Mouse (Mus musculus): ENCODE measurements around the gene Strip2.

Strip2 gene

GRCm38 (mm10) chr6:29916530-29917382 is at the start of gene Strip2:
Gene Strip2, plus strand, starts transcription at chr6:29917012.
- peak; percentile 86 to 93 for DNase-seq (ENCODE audit: low spot score in 2 of 2)

DNA sequence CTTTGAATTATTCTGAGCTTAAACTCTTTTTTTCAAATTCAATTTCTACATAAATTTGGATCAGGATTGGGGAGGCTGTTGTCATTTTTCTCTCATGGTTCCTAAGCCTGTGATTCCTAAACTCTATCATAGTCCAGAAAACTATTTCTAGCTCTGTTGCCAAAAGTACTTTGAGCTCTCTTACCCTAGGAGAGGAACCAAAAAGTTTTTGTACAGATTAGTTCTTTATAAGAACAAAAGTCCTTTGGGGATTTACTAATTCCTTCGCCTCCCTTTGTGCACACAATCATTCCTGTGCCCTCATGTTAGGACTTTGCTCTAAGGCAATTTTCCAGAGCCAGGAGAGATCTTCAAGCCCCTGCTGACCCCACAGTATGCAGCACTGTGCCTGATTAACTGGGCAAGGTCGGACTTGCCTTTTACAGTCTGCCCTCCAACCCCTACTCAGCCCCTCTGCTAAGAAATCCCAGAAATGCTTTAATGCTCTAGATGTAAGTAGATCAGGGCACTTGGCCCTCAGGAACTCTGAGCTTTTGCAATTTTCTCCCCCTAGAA is 48.4 kb upstream of the Strip2 start:
- no peak for DNase-seq (ENCODE audit: low spot score in 2 of 2)

DNA sequence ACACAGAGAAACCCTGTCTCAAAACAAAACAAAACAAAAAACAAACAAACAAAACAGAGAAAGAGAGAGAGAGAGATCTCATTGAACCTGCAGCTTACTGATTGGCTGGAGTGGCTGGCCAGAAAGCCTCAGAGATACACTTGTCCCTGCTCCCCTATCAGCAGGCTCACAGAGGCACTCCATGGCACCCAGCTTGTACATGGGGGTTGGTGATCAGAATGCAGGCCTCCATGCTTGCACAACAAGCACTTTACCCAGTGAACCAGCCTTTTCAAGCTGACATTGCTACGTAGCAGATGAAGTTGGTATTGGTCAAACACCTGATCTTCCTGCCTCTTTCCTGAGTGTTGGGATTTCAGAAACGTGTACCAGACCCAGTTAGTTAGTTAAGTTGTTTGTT is 43.2 kb upstream of the Strip2 start:
- DNase-seq (ENCODE audit: low spot score in 2 of 2): no peak

- DNase-seq (ENCODE audit: low spot score in 2 of 2): no peak
Observed at GRCm38 (mm10) chr6:29875576-29875975, 41.2 kb upstream of the Strip2 start.

DNA sequence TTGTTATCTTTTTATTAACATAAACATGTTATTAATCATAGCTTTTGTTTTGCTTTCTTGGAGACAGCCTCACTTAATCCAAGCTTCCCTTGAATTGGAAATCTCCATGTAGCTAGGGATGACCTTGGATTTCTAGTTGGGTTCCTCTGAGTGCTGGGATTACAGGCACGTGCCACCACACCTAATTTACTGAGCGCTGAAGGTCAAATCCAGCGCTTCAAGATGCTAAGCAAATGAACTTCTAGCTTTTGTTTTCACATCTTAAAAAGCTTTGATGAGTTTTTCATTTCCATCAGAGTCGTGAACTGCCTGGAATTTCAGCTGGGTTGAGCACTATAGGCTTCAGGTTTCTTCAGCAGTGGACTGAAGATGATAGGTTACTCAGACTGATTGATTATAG is 40.0 kb upstream of the Strip2 start:
- DNase-seq (ENCODE audit: low spot score in 2 of 2): no peak

GRCm38 (mm10) chr6:29879579-29879978 is 37.2 kb upstream of the Strip2 start:
- no peak for DNase-seq (ENCODE audit: low spot score in 2 of 2)

- DNase-seq (ENCODE audit: low spot score in 2 of 2): no peak
Observed at GRCm38 (mm10) chr6:29880796-29881195, 36.0 kb upstream of the Strip2 start.

GRCm38 (mm10) chr6:29881936-29882335 is 34.9 kb upstream of the Strip2 start:
- no peak for DNase-seq (ENCODE audit: low spot score in 2 of 2)

DNA sequence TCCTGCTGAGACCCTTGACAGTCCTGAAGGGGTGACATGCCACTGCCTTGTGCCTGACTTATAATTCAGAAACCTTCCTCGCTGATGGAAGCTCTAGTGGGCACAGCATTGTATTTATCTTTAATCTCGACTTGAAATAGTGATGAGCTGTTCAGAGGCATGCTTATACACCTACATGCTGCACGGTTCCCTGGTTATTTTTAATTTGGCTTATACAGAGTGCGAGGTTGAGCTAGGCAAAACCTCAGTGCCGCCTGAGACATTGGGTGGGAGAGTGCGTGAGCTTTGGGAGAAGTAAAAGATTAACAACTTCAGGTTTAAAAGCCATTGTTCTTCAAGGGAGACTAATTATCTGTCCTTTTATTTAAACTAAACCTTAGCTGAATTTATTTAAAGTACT is 33.9 kb upstream of the Strip2 start:
- DNase-seq (ENCODE audit: low spot score in 2 of 2): no peak

DNA sequence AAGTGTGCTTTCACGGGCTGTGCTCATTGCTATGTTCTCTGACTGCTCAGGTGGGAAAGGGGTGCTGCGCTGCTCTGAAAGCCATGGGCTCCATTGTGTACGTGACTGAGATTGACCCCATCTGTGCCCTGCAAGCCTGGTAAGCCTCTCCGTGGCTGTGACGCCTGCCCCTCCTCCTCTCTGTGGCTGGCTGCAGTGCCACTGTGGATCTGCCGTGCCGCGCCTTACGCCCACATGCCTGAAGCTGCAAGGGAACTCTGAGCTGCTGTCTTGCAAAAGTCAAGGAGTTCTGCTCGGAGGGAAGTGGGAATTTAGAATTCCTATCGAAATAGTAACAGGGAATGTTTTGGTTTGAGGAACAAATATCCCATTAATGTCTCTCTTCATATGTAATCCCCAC is 25.7 kb upstream of the Strip2 start:
- DNase-seq (ENCODE audit: low spot score in 2 of 2): peak; percentile 13 to 19

- DNase-seq (ENCODE audit: low spot score in 2 of 2): no peak
Observed at GRCm38 (mm10) chr6:29896976-29897375, 19.8 kb upstream of the Strip2 start.

DNA sequence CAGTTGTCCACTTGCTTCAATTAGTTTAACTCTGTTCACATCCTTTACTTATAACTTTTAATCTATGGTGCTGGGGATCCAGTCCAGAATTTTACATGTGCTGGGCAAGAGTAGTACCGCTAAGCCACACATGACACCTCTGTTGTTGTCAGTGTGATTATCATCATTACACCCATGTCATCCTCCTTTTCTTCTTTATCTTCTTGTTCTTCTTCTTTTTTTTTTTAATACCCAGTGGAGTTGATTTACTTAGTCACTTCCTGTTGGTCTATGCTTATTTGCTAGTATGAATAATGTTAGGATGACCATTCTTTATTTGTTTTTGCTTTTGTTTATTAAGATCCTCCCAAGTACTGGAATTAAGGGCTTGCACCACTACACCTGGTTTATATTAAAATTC is 15.4 kb upstream of the Strip2 start:
- no peak for DNase-seq (ENCODE audit: low spot score in 2 of 2)

- DNase-seq (ENCODE audit: low spot score in 2 of 2): no peak
Observed at GRCm38 (mm10) chr6:29902256-29902655, 14.6 kb upstream of the Strip2 start.

DNA sequence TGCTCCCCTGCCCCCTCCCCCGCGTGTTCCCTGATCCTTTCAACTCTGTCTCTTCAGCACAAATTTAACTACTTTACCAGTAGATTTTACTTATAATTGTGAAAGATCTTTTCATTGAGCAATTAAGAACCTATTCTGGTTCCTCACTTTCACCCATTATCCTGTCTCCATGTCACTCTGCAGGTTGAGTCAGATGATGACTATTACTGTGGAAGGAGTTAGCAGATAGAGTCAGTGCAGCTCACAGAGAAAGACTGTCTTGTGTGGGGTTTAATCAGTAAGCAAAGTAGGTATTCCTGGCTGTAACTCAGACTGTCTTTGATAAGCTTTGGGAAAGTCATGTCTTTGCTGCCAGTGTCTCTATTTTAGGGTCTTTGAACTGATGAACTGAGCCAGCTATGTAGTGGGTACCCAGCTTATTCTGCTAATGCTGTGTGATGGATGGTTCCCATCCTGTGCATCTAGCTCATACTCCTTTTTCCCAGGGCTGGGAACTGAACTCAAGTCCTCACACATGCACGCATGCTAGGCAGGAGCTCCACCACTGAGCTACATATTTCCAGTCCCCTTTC is 13.4 kb upstream of the Strip2 start:
- no peak for DNase-seq (ENCODE audit: low spot score in 2 of 2)

DNA sequence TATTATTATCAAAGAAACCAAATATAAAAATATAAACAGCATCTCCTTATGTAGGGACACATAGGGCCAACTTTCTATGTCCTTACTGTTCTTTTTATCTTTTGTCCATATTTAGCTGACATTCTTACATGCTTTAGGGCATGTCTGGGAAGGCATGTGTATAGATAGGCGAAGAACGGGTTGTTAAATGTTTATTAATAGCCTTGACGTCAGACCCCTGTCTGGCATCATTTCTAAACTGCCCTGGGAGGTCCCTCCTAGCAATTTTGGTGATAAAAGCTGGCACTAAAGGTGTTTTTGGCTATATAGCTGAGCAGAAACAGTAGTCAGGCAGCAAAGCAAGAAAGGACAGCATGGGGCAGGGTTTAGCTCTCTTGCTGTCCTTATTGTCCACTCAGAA is 12.5 kb upstream of the Strip2 start:
- no peak for DNase-seq (ENCODE audit: low spot score in 2 of 2)

DNA sequence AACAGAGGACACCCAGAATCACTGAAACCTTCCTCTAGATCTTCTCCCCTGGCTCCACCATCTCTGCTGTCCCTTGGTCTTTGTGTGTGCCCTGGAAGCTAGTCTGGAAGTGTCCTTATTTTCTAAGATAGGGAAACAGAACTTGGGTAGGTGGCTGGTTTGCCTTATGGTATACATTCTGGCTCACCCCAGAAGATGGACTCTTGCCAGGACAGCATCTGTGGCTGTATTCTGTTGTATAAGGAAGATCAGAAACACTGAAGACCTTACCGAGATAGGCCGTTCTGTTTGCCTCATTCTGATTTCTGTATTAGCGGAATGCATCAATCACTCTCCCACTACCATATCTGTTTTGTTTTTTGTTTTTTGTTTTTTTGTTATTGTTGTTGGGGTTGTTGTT is 6.2 kb upstream of the Strip2 start:
- no peak for DNase-seq (ENCODE audit: low spot score in 2 of 2)

DNA sequence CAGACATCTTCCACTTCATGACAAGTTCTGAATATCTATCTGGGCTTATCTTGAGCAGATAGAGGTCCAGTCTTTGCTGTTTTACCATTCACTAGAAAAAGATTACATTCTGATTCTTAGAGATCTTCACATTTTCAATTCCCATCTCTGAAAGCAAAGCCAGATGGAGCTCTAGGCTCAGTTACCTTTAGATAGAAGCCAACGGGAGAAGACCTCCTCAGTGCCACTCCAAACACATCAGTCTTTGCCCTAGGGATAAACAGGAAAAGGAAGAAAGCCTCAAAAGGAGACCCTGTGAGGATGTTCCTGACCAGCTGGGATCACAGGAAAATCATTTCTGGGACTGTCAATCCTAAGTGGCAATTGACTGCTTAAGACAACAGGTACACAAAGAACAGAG is 3.1 kb upstream of the Strip2 start:
- no peak for DNase-seq (ENCODE audit: low spot score in 2 of 2)

DNA sequence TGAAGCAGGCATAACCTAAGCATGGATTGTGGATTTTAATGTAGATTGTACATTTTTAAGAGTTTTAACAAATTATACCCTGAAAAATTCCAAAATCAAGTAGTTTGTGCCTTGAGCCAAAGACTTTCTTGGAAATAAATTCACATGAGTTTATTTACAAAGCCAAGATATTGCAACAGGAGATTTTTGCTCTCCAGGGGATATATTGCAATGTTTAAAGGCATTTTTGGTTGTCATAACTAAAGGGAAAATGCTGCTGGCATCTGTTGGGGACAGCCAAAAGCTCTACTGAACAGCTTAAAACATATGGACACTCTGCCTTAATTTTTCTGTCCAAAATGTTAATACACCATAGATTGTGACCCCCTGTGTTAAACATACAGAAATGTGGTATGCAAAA is 2.7 kb upstream of the Strip2 start:
- no peak for DNase-seq (ENCODE audit: low spot score in 2 of 2)

GRCm38 (mm10) chr6:29915836-29916235 is 976 bp upstream of the Strip2 start:
- DNase-seq (ENCODE audit: low spot score in 2 of 2): no peak

- DNase-seq (ENCODE audit: low spot score in 2 of 2): peak in 1 of 2 experiments; percentile 12
Observed at GRCm38 (mm10) chr6:29917383-29917720, 540 bp downstream of the Strip2 start.

- DNase-seq (ENCODE audit: low spot score in 2 of 2): no peak
Observed at GRCm38 (mm10) chr6:29917947-29918346, 1.1 kb downstream of the Strip2 start.

GRCm38 (mm10) chr6:29923501-29923900 is 6.7 kb downstream of the Strip2 start:
- DNase-seq (ENCODE audit: low spot score in 2 of 2): no peak

DNA sequence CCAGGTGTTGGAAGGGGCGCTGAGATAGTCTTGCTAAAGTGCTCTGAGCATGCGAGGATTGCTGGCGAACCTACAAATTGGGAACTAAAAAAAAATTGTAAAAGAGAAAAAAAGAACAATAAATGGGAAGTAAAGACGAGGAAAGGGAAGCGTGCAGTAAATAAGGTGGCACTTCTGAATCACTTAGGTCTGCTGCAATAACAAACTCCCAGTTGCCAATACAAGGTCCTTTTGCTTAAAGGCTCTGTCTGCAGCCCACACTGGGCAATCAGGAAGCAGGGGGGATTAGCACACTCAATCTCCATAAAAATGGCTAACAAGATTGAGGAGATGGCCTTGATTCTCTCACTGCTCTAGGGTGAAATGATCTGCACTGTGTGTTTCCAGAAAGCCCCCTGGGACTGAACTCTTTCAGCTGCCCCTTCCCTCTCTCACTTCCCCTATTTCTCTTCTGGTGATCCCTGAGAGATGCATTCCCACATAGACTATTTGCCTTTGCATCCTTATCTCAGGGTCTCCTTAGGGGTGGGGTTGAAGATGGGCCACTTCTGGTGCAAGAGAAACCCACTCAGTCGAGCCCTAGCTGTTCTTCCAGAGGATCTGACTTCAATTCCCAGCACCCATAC is 8.9 kb downstream of the Strip2 start:
- DNase-seq (ENCODE audit: low spot score in 2 of 2): no peak
